Mouse (Mus musculus) kidney, embryonic 16.5 days (tissue): ENCODE data around the gene Rbms3. TPM values are rescaled to one million over a fixed set of nuclear protein-coding genes. Genes with fewer than 3 reads are reported as not detected.

ENCODE experiments used
- ATAC-seq: fragments of 200-750 bp; cut with Nextera tagmentation; 2 replicates; pipeline ENCODE4 v1.8.0; 2017; ENCODE audit warnings: moderate TSS enrichment; ENCODE audit not compliant: low FRiP score, low TSS enrichment
- H3K27ac ChIP-seq: fragments of 300-500 bp; sonication (generic); 2 replicates; pipeline ENCODE4 v1.5.1; 2014; ENCODE audit warnings: low read length
- H3K27me3 ChIP-seq: fragments of 300-500 bp; sonication (generic); 2 replicates; pipeline ENCODE4 v1.6.1; 2014; ENCODE audit warnings: low read length, control low read depth, mixed read lengths; ENCODE audit not compliant: insufficient read depth
- H3K36me3 ChIP-seq: fragments of 300-500 bp; sonication (generic); 2 replicates; pipeline ENCODE4 v1.6.1; 2014; ENCODE audit warnings: low read length, control low read depth, mixed read lengths; ENCODE audit not compliant: insufficient read depth
- H3K4me1 ChIP-seq: fragments of 300-500 bp; sonication (generic); 2 replicates; pipeline ENCODE4 v1.6.1; 2014; ENCODE audit warnings: low read length, control low read depth, mixed read lengths; ENCODE audit not compliant: insufficient read depth
- H3K4me2 ChIP-seq: fragments of 300-500 bp; sonication (generic); replicated peaks from 2 replicates; pipeline ENCODE4 v1.6.1; 2014; ENCODE audit warnings: low read depth, low read length
- H3K4me3 ChIP-seq: fragments of 300-500 bp; sonication (generic); 2 replicates; pipeline ENCODE4 v1.5.1; 2014; ENCODE audit warnings: mild to moderate bottlenecking, low read length
- H3K9ac ChIP-seq: fragments of 300-500 bp; sonication (generic); replicated peaks from 2 replicates; pipeline ENCODE4 v1.6.1; 2014; ENCODE audit warnings: low read length
- H3K9me3 ChIP-seq: fragments of 300-500 bp; sonication (generic); 2 replicates; pipeline ENCODE4 v1.6.1; 2016; ENCODE audit warnings: low read length, control low read depth
- WGBS: fragments of 180-500 bp; shearing (Covaris S2); extraction: QIAGEN DNeasy Blood & Tissue Kit; methylation state at CpG from one replicate; pipeline ENCODE4 v1.1.7; 2014; 5-methylcytosine and 5-hydroxymethylcytosine counted together
- polyA plus RNA-seq: library from polyadenylated mRNA; unstranded; fragments of >200 nt; fragmentation: Nextera tagmentation; extraction: Ambion mirVana; gene quantifications from 2 replicates; pipeline ENCODE4 v1.2.1, GENCODE M21; 2015

Rbms3 gene
- polyA plus RNA-seq, 1 experiment from 2014 or later: 81.9 TPM

GRCm38 (mm10) chr9:117107926-117108325, 521.8 kb downstream of the Rbms3 start:
- peaks cover 3% of the 10 kb centered on the region for H3K4me1 ChIP-seq
- H3K27ac ChIP-seq: no peak overlapping the region
- H3K27me3 ChIP-seq: no peaks in the 10 kb centered on the region
- H3K36me3 ChIP-seq: peaks cover 5% of the 10 kb centered on the region; the same call in 1 of the 2 replicates
- no peak overlapping the region for H3K4me3 ChIP-seq
- ATAC-seq: no peak
- no peak overlapping the region for H3K9ac ChIP-seq
- 88% methylated on average over 4 of the region's 4 CpGs for WGBS
- no peaks in the 10 kb centered on the region for H3K9me3 ChIP-seq
- H3K4me2 ChIP-seq: no peak overlapping the region

- 0 out of 2 replicates have a peak overlapping the region, but pooled peaks have one; percentile 1 for H3K27ac ChIP-seq
- H3K9ac ChIP-seq: no peak overlapping the region
- WGBS: 27% methylated on average over 19 of the region's 19 CpGs
- no peak overlapping the region for H3K4me3 ChIP-seq
- H3K4me2 ChIP-seq: 0 out of 2 replicates have a peak overlapping the region, but pooled peaks have one; percentile 13
- H3K9me3 ChIP-seq: no peaks in the 10 kb centered on the region
- H3K27me3 ChIP-seq: no peaks in the 10 kb centered on the region
- H3K36me3 ChIP-seq: no peaks in the 10 kb centered on the region
- ATAC-seq: peak; percentile 78; the same call in 1 of the 2 replicates
- H3K4me1 ChIP-seq: peaks cover 14% of the 10 kb centered on the region
These were observed 527.3 kb downstream of the Rbms3 start for GRCm38 (mm10) chr9:117102198-117102930.

- Histone ChIP-seq H3K27ac (no peak overlapping the region), H3K4me1 (peaks cover 14% of the 10 kb centered on the region), H3K9ac (no peak overlapping the region), H3K36me3 (no peaks in the 10 kb centered on the region), H3K4me2 (no peak overlapping the region), H3K4me3 (no peak overlapping the region), H3K27me3 (no peaks in the 10 kb centered on the region), H3K9me3 (no peaks in the 10 kb centered on the region)
- 97% methylated on average over 5 of the region's 5 CpGs for WGBS
- no peak for ATAC-seq
These were observed 529.5 kb downstream of the Rbms3 start for GRCm38 (mm10) chr9:117100181-117100580.

- Histone ChIP-seq H3K27me3 (no peaks in the 10 kb centered on the region), H3K9ac (no peak overlapping the region), H3K4me2 (no peak overlapping the region), H3K4me1 (no peaks in the 10 kb centered on the region; the same call in none of the 2 replicates), H3K4me3 (no peak overlapping the region), H3K9me3 (no peaks in the 10 kb centered on the region), H3K27ac (no peak overlapping the region), H3K36me3 (peaks cover 11% of the 10 kb centered on the region)
- ATAC-seq: no peak
- 91% methylated on average over 6 of the region's 6 CpGs for WGBS
These were observed 536.2 kb downstream of the Rbms3 start for GRCm38 (mm10) chr9:117093551-117093950.

GRCm38 (mm10) chr9:117092177-117092555, 537.5 kb downstream of the Rbms3 start:
- 95% methylated on average over 8 of the region's 8 CpGs for WGBS
- Histone ChIP-seq H3K27me3 (no peaks in the 10 kb centered on the region), H3K27ac (no peak overlapping the region), H3K4me1 (no peaks in the 10 kb centered on the region; the same call in 1 of the 2 replicates), H3K36me3 (peaks cover 11% of the 10 kb centered on the region), H3K9ac (no peak overlapping the region), H3K4me3 (no peak overlapping the region), H3K4me2 (no peak overlapping the region), H3K9me3 (no peaks in the 10 kb centered on the region)
- no peak for ATAC-seq

GRCm38 (mm10) chr9:117091253-117092176, 538.2 kb downstream of the Rbms3 start:
- H3K27ac ChIP-seq: no peak overlapping the region

GRCm38 (mm10) chr9:117089409-117090147, 540.1 kb downstream of the Rbms3 start:
- H3K9me3 ChIP-seq: no peaks in the 10 kb centered on the region
- H3K36me3 ChIP-seq: peaks cover 11% of the 10 kb centered on the region
- H3K4me1 ChIP-seq: no peaks in the 10 kb centered on the region
- H3K9ac ChIP-seq: no peak overlapping the region
- H3K27ac ChIP-seq: no peak overlapping the region
- no peaks in the 10 kb centered on the region for H3K27me3 ChIP-seq
- 93% methylated on average over 12 of the region's 12 CpGs for WGBS
- H3K4me3 ChIP-seq: no peak overlapping the region
- ATAC-seq: no peak
- no peak overlapping the region for H3K4me2 ChIP-seq

More at GRCm38 (mm10) chr9:117091253-117092176, 538.2 kb downstream of the Rbms3 start:
- no peaks in the 10 kb centered on the region for H3K9me3 ChIP-seq
- ATAC-seq: no peak
- no peaks in the 10 kb centered on the region for H3K27me3 ChIP-seq
- H3K4me2 ChIP-seq: no peak overlapping the region
- no peaks in the 10 kb centered on the region; the same call in 1 of the 2 replicates for H3K4me1 ChIP-seq
- 56% methylated on average over 9 of the region's 9 CpGs for WGBS
- no peak overlapping the region for H3K4me3 ChIP-seq
- no peak overlapping the region for H3K9ac ChIP-seq
- peaks cover 11% of the 10 kb centered on the region for H3K36me3 ChIP-seq

- H3K9me3 ChIP-seq: no peaks in the 10 kb centered on the region
- H3K36me3 ChIP-seq: peaks cover 6% of the 10 kb centered on the region; the same call in 1 of the 2 replicates
- no peak overlapping the region for H3K4me3 ChIP-seq
- ATAC-seq: no peak
- WGBS: 79% methylated on average over 6 of the region's 6 CpGs
- no peaks in the 10 kb centered on the region for H3K4me1 ChIP-seq
- H3K27ac ChIP-seq: no peak overlapping the region
- no peak overlapping the region for H3K9ac ChIP-seq
- H3K4me2 ChIP-seq: no peak overlapping the region
- H3K27me3 ChIP-seq: no peaks in the 10 kb centered on the region
These were observed 541.4 kb downstream of the Rbms3 start for GRCm38 (mm10) chr9:117088309-117088708.

- ATAC-seq: no peak
- no peaks in the 10 kb centered on the region for H3K27me3 ChIP-seq
- no peak overlapping the region for H3K4me3 ChIP-seq
- no peaks in the 10 kb centered on the region for H3K36me3 ChIP-seq
- no peak overlapping the region for H3K4me2 ChIP-seq
- 90% methylated on average over 9 of the region's 9 CpGs for WGBS
- H3K9me3 ChIP-seq: no peaks in the 10 kb centered on the region
- H3K4me1 ChIP-seq: peaks cover 3% of the 10 kb centered on the region; the same call in 1 of the 2 replicates
- no peak overlapping the region for H3K9ac ChIP-seq
- H3K27ac ChIP-seq: no peak overlapping the region
These were observed 544.0 kb downstream of the Rbms3 start for GRCm38 (mm10) chr9:117085706-117086105.
